Mouse (Mus musculus) gastrocnemius, postnatal 25 days (tissue): ENCODE data around the gene Dyrk3. TPM values are rescaled to one million over a fixed set of nuclear protein-coding genes. Genes with fewer than 3 reads are reported as not detected.
"Not testable (repeated sequence)": the region's sequence is repeated elsewhere in the genome, so short reads cannot be mapped to it uniquely, and the experiment has no call there.

Experiments used
- DNase-seq: peaks from one replicate; pipeline ENCODE4 v3.0.0; 2022
- long read RNA-seq, 2 experiments: library from polyadenylated mRNA; stranded (forward); transcript quantifications; one replicate each; pipeline ENCODE4 v2.0.0; 2021
- total RNA-seq, 2 experiments: library from RNA; stranded (reverse); gene quantifications; 1 replicate in 1 of 2; 2 replicates in 1 of 2; pipeline ENCODE4 v1.2.3; 2021

The Dyrk3 gene
- not detected for total RNA-seq
- long read RNA-seq, experiment 1 = 0 reads
- long read RNA-seq, experiment 2 = 0 reads

DNA sequence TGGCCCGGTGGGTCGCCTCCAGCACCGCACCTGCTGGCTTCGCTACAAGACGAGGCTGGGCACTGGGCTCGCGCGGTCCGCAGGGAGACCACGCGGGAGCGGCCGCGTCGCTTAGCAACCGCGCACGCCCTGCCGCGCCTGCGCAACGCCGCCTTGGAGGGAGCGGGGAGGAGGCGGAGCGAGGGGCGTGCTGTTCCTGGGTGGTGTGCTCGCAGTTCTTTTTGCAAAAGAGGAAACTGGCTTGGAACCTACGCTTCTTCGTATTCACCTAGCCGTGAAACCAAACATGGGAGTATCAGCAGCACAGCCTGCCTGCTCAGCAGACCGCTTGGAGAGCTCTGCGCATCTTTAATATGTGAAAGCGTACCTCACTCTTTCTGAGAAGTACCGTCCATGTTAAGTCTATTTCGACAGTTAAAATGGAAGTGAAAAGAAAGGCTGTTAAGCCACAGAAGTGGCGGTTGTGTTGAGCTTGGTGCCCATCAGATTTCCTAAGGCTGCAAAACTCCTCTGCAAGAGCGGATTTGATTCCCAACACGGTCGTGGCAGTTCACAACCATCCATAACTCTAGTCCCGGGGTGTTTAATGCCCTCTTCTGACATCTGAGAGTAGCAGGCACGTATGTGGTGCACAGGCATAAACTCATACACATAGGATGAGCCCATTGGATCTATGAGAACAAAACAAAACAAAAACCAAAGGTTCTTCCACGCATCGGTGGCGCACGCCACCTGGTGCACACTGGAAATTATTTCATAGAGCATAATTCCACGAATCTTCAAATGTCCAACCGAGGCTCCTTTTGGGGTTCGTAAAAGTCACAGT, at the start of gene Dyrk3:
Dyrk3 (minus strand) TSS at position 150 of the 826 bp plus-strand sequence.
- DNase-seq = peak; percentile 84

DNA sequence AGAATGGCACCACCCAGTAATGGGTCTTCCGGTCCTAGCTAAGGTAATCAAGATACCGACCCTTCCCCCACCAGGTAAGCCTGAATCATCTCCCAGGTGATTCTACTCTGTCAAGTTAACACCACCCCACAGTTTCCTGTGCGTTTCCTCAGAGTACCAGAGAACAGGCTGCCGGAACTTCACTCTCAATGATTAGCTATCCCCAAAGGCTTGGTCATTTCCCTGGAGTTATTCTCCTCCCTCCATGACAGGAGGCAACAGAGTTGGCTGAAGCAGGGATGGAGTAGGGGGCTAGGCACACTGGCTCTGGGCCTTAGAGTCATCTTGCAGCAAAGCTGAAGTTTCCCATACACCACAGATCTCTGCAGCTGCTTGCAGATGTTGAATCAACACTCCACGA, 49.7 kb upstream of the Dyrk3 start:
- DNase-seq = no peak

DNA sequence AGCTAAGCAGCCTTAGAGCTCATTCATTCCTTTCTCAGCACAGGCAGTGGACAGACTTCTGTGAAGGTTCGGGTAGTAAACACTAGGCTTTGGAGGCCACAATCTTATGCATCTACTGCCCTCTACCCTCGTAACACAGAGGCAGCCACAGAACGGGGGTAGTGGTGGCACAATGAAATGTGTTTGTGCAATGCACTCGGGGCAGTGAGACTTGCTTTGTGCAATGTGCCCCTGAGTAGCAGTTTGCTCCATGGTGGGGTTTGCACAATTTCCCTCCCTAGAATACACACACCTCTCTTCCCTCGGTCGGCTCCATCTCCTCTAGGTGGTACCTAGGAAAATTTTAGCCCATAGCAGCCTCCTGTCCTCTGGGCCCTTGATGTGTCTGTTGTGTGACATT, 48.9 kb upstream of the Dyrk3 start:
- DNase-seq = no peak

DNA sequence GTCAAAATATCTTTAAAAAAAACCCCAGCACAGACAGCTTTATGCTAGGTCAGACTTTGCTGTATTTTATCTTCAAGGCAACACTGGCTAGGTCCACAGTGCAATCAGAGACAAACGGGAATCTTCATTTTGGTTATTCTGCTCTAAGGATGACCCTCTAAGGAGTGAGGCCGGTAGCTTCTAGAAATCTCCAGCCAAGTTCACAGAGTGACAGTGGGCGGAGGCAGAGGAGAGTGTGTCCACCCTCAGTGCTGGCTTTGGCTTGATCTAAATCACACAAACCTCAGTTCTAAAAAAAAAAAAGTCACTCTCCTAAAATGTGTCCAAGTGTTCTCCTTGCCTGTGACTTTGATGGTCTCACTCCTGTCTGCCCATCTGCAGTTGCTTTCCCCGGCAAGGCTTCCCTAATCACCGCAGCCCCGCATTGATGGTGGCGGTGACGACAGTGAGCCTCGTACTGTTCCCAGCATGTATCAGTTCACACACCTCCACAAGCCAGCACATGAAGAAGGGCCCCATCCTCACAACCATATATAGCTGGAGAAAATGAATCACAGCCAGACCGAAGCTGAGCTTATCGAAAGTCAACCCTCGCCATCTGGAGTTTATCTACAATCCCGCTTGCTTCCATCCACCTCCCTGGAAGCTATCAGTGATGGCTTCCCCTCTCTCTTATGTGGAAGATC, 47.8 kb upstream of the Dyrk3 start:
- no peak for DNase-seq

DNA sequence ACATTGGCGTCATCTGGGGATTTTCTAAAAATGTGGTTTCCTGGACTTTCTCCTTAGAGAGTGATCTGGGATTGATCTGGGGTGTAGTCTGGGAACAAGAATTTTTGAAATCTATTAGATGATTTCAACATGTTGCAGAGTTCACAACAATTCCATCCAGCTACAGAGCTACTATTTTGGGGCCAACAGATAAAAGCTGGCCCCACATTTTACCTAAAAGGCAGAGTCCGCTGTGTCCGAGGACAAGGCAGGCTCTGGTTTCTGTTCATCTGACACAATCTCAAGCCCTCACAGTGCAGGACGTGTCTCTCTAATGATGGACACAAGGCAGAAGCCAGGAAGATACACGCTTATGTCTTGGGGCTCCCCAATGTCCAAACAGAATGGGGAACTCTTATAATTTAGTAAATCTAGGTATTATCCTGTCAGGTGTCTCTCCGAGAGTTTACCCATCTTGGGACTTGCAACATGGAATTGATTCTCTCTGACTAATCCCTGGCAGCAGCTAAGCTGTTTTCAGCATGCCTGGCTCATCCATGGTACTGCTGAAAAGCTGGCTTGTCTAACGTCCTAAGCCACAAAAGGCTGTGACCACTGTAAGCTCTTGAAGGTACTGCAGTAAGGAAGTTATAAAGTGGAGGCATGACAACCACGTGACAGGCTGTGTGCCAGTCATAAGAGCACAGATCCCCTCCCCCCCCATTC, 47.0 kb upstream of the Dyrk3 start:
- DNase-seq = no peak

DNA sequence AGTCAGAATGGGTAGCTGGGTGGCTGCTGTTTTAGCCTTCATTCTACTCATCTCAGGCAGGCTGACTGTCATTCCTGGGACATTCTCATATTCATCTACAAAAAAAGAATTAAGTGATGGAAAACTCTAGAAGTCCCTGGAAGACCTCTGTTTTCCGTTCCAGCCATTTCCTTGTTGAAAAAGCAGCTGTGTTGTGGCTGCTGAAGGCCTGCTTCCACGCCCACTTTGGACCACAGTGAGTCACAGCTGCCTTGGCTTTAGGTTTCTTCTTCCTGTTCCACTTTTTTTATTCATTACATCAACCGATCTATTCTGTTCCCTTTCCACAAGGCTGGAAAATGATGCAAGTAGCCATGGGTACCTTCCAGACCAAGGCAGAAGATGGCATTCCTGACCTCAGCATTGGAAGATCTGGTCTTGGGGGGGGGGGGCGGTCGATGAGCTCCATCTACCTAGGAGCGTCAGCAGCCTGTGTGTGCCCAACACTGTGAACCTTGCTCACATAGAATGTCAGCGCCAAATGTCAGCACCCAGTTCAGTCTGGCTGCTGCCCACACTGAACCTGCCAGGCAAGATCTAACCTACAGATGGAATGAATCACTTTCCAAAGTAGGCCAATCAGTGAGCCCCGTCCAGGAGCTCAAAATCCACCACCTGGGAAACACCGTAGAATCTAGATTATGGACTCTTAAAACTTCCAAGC, 46.3 kb upstream of the Dyrk3 start:
- DNase-seq = peak; percentile 65

DNA sequence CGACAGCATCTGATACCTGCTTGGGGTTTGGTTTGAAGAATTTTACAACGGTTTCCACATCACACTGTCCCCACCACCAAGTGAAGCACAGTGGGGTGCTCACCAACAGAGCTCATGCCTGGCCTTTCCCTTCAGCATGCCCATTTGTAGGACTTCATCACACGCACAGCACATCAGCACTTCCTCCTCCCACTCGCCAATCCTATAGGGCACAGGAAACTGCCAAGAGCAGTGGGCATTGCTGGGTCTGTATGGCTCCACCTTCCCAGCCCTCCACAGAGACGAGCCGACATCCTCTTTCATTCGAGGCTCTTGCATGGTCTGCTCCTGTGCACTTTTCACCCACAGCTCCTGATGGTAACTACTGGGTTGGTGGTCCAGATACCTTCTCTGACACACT, 45.1 kb upstream of the Dyrk3 start:
- DNase-seq = no peak

DNA sequence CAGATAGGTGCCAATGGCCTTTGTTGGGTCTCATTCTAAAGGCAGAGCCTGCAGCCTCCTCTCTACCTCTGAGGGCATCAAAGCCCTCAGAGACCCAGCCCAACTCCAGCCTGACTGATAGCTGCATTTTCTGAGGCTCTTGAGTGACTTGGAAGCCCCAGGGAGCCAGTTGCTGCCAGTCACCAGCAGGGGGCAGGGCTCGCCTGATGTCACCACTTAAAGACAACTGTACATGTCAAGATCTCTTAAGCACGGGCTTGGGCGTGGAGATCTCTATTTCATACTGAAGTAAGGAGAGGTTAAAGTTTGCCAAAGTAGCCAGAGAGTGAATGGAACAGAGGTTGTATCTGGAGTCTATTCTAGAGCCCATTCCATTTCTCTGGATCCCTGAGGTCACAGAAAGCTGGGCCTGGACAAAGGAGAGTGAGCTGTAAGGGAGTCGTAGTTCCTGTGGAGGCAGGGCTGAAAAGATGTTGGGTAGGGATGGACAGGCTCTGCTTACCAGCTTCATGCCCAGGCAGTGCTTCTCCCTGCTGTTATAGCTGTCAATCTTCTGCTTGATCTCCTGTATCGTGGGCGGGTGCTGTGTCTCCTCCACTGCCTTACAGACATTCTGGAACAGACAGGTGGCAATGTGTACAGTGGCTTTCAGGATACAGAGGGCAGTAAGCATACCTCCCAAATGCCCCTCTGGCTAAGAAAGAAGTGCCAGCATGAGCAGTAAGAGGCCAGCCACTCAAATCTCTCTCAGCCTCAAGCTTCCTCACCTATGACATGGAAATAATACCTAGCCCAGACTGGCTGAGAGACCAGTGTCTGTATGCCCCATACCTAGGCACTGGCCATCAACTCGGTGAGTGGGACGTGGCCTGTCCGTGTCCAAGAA, 43.7 kb upstream of the Dyrk3 start:
- DNase-seq = peak; percentile 59

DNA sequence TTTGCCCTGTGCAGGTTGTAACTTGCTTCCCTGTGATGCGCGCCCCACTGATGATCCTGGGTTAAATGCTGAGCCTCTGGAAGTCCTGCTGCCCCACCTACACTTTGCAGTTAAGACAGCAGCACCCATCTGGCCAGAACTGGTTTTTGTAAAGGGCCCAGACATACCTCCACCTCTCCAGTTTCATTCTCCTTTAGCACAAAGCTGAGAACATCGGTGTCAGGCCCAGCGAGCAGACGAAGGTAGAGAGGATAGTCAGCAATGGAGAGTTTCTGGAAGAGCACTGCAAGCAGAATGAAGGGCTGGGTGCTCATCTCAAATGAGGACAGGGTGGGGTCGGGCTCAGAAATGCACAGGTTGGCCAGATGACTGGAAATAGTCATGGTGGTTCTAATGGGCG, 42.2 kb upstream of the Dyrk3 start:
- DNase-seq = no peak

DNA sequence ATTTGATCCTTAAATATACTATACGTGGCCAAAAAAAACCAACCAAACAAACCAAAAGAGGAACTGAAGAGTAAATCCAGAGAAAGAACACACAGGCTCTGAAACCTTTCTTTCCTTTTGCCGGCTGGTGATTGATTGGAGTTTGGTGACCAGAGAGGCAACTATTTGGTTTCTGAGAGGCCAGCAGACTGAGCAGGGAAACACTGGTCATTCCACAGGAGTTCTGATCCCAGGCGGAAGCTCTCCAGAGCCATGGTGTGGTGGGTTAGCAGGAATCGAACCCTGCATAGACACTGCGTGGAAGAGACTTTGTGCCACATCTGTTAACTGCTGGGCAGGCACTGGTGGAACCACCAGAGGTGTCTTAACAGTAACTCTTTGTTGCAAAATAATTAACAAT, 39.9 kb upstream of the Dyrk3 start:
- DNase-seq = no peak

DNA sequence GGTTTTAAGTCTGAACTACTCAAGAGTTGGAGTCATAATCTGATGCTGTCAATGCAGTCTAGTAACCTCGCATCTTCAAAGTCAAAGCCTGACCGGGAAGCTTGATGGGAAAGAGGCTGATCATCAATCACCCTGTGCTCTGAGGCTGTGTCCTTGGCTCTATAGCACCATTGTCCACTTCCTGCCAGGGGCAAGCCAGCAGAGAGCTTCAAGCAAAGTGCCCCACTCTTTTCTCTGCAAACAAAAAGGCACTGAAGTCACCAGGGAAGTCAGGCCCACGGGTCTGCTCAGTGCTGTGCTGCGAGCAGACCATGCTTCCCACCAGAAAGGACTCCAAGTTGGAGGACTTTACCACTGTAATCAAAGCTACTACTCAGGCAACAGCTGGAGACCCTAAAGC, 39.1 kb upstream of the Dyrk3 start:
- DNase-seq = no peak

DNA sequence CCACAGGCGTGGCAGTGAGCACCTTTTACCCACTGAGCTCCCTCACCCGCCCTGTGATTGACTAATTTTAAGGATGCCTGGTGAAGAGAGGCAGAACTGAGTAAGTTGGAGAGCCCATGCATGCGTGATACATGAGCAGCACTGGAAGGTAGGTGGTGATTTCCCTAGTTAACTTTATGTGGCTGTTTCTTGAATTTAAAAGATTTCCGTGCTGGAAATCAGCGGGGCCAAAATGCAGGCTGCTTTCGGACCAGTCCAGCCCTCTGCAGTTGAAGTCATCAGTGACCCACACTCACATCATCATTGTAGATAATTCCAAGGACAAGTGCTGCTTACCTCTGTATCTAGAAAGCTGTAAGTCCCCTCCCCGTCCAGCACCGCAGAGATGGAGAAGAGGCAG, 37.7 kb upstream of the Dyrk3 start:
- no peak for DNase-seq

DNA sequence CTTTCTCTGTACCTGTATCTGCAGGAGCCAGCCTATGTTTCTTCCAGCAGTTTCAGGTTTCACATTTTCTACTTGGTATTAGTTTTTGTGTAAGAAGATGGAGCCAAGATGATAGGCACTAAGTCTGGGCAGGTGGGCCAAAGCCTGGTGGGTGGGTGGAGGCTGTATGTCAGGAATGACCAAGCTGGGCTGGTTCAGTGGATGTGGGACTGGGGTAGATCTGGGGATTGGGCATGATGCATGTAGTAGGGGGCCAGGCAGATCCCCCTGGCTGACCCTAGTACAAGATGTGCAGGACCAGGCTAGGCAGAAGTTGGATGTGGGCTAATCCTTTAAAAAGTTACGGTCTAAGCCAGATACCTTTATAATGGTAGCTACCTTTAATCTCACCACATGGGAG, 37.0 kb upstream of the Dyrk3 start:
- no peak for DNase-seq

DNA sequence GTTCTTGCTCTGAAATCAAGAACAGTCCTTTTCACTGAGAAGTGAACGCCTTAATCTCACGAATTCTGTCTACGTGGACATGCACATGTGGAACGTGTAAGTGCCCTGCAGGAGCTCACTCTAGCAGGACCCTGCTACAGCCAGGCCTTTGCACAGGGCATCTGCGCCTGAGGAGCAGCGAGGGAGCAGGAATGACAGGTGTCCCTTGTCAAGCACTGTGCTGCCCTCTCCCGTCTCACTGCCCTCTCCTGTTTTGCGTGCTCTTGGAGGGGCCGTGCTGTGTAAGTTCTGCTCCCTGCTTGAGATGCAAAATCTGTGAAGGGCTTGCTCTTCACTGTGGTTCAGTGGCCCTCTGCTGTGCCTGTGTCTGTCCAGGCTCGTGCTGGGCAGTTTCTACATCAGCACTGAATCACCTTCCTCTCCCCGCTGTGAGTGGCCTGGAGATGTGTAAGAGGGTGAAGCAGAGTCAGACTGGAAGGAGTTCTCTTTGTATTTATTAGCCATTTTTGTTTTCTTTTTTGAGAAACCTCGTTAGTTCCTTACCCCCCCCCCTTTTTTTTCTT, 36.2 kb upstream of the Dyrk3 start:
- no peak for DNase-seq

DNA sequence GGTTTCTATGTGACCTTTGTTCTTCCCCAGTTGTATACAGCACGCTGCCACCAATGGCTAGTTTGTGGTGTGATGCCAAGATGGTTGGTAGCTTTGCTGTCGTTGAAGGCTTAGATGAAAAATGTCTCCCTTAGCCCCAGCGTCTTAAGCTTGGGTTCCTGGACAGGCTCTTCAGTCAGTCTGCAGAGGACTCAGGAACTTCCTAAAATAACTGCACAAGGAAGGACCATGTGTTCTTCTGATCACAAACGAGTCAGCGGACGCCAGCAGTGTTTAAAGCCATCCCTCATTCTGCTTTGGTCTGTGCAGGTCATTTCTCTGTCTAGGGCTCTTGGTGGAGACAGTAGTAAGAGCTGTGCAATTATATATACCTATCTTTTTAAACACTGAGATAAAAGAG, 35.7 kb upstream of the Dyrk3 start:
- DNase-seq = no peak

DNA sequence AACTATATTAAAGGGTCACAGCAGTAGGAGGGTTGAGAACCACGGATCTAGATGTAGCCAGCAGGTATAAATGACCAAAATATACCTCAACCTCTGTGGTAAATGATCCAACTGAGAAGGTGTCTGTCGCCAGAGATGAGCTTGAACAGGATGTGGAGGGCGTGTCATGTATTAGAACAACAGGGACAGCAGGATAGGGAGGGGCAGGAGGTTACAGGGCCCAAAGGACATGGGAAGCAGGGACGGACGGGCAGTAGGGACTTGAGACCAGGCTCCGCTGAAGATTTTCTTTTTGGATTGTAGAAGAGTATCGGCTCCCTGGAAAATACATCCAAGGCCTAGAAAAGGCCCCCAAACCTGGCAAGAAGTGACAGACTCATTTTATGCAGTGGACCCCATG, 34.9 kb upstream of the Dyrk3 start:
- DNase-seq = no peak

DNA sequence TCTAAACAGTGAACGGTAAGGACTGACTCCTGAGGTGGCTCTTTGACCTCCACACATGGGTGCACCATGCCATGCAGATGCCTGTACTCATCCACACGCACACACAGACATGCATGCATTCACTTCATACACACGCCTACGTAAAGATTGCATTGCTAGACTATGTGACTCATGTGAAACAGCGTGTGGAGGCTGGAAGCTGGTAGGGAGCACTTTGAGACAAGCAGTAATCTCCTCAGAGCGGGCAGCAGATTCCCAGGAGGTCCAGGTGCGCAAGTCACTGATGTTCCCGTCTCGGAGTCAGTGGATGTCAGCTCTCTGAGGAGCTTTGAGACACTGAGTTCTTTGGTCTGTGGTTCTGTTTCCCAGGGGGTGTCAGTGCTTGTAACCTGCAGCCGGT, 29.5 kb upstream of the Dyrk3 start:
- no peak for DNase-seq

DNA sequence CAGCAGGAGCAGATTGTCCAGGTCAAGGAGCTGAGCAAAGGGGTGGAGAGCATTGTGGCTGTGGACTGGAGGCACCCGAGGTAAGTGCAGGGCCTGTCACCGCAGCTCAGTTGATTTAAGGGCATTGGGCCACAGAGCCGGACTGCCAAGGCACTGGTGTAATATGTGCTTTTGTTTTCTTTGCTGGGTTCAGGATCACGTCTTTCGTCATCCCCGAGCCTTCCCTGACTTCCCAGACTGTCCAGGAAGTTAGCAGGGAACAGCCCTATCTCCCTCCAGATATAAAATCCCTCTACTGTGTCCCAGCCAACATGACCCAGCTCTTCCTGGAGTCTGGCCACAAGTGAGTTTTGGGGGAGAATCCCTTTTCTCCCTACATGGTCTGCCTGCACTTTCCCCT, 26.3 kb upstream of the Dyrk3 start:
- DNase-seq = no peak

DNA sequence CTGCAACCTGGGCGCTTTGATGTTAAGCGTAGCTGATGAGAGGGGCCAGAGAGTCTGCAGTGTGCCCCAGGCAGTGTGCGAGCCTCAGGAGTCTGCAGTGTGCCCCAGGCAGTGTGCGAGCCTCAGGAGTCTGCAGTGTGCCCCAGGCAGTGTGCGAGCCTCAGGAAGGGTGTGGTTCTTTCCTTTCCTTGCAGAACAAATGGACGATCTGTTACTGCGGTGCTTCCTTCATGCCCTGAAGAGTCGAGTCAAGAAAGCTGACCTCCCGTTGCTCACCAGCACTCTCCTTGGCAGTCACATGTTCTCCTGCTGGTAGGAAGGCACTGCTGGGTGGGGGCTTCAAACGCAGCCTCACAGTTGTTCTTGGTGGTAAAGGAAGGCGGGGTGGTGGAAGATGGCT, 23.0 kb upstream of the Dyrk3 start:
- no peak for DNase-seq

DNA sequence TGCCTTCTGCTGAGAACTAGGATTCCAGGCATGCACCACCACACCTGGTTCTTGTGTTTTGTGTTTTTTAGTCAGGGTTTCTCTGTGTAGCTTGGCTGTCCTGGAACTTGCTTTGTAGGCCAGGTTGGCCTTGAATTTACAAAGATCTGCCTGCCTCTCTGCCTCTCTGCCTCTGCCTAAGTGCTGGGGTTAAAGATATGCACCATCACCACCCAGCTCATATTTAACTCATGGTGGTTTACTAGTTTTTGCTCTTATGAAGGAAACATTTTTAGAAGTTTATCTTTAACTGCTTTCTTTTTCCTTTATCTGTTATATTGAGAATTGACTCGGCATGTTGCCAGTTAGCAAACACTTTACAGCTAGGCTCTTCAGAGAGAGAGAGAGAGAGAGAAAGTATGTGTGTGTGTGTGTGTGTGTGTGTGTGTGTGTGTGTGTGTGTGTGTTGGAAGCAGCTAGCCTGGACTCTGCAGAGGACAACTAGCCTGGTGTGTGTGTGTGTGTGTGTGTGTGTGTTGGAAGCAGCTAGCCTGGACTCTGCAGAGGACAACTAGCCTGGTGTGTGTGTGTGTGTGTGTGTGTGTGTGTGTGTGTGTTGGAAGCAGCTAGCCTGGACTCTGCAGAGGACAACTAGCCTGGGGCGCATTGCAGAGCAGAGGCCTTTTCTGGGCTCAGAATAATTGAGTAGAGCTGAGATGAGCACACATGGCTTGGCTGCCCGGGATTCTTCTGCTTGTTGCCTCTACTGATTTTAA, 21.6 kb upstream of the Dyrk3 start:
- not testable (repeated sequence) for DNase-seq
